Comparison of ENCODE assay signal across 8 mouse cellular contexts in the genomic region with DNA sequence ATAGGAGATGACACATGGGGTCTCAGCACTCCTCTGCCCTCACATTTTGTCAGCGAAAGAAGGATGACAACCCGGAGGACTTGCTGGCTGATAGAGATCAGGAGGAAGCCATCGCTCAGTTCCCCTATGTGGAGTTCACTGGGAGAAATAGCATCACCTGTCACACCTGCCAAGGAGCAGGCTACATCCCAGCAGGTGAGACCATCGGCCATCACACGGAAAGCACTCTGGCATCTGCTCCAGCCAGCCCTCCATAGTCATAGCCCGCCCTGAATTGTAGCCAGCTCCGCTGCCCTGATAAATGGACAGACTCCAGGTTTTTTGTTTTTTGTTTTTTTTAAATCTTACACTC. TPM values are rescaled to one million over a fixed set of nuclear protein-coding genes. Genes with fewer than 3 reads are reported as not detected.
DNase-seq lines count a peak whose midpoint lies in the region; ATAC-seq and TF ChIP-seq lines count a peak whose summit lies in the region.

No protein-coding gene starts in this region.

- peak overlapping the region; percentile 76 for H3K4me2 ChIP-seq in embryonic facial prominence, embryonic 13.5 days
- H3K4me2 ChIP-seq in limb, embryonic 12.5 days = peak overlapping the region; percentile 80
- peak overlapping the region; percentile 83 for H3K4me2 ChIP-seq in stomach, embryonic 16.5 days (ENCODE audit: low read depth, low read length)

- no peaks in the 10 kb centered on the region for H3K27me3 ChIP-seq in spleen, adult 2 months (ENCODE audit: control insufficient read depth, insufficient read depth, low read length)
- H3K27me3 ChIP-seq in embryonic facial prominence, embryonic 13.5 days = no peaks in the 10 kb centered on the region
- no peaks in the 10 kb centered on the region for H3K27me3 ChIP-seq in limb, embryonic 12.5 days
- H3K27me3 ChIP-seq in stomach, embryonic 16.5 days (ENCODE audit: control insufficient read depth, insufficient read depth, low read length) = no peaks in the 10 kb centered on the region

- DNase-seq in spleen, adult 2 months (ENCODE audit: low read depth in 1 of 2, low spot score in 2 of 2) = no peak
- no peak for DNase-seq in spleen, postnatal 14 days (ENCODE audit: low spot score in 2 of 2)
- no peak for DNase-seq in ovary, postnatal 14 days (ENCODE audit: low spot score)
- no peak for DNase-seq in urinary bladder, postnatal 25 days (ENCODE audit: low spot score)

- H3K4me1 ChIP-seq in spleen, adult 2 months (ENCODE audit: control insufficient read depth, insufficient read depth, insufficient read length) = peaks cover 4% of the 10 kb centered on the region; the same call in 1 of the 2 replicates
- H3K4me1 ChIP-seq in embryonic facial prominence, embryonic 13.5 days = peaks cover 5% of the 10 kb centered on the region
- peaks cover 6% of the 10 kb centered on the region for H3K4me1 ChIP-seq in limb, embryonic 12.5 days (replicated peaks)
- H3K4me1 ChIP-seq in stomach, embryonic 16.5 days (ENCODE audit: control insufficient read depth, insufficient read depth, low read length) = no peaks in the 10 kb centered on the region

- H3K9ac ChIP-seq in embryonic facial prominence, embryonic 13.5 days = peak overlapping the region; percentile 78
- H3K9ac ChIP-seq in limb, embryonic 12.5 days (replicated peaks) = peak overlapping the region; percentile 70
- H3K9ac ChIP-seq in stomach, embryonic 16.5 days (ENCODE audit: low read length) = peak overlapping the region; percentile 85

- no peak for TF ChIP-seq POLR2A in spleen, adult 2 months (IDR thresholded peaks at IDR 0.05; ENCODE audit: low read depth, low read length)

- H3K4me3 ChIP-seq in spleen, adult 2 months (ENCODE audit: extremely low read depth, insufficient read depth, insufficient read length) = peak overlapping the region; percentile 97; the same call in 1 of the 2 replicates
- H3K4me3 ChIP-seq in embryonic facial prominence, embryonic 13.5 days = peak overlapping the region; percentile 66
- peak overlapping the region; percentile 58 for H3K4me3 ChIP-seq in limb, embryonic 12.5 days (replicated peaks)
- peak overlapping the region; percentile 69 for H3K4me3 ChIP-seq in stomach, embryonic 16.5 days (replicated peaks; ENCODE audit: low read length)

- no peak for ATAC-seq in embryonic facial prominence, embryonic 13.5 days (ENCODE audit: insufficient number of reproducible peaks, insufficient read depth, low FRiP score, low TSS enrichment, low read depth)
- ATAC-seq in limb, embryonic 12.5 days (ENCODE audit: insufficient number of reproducible peaks, insufficient read depth, low FRiP score, low TSS enrichment, low read depth) = peak; percentile 54
- ATAC-seq in stomach, embryonic 16.5 days (ENCODE audit: insufficient read depth, low FRiP score) = no peak
- no peak for ATAC-seq in CD4-positive, CD25-positive, alpha-beta regulatory T cell, adult 4 months

- WGBS in spleen, adult 2 months = 52% methylated on average over 7 of the region's 7 CpGs
- WGBS in embryonic facial prominence, embryonic 13.5 days = 24% methylated on average over 7 of the region's 7 CpGs
- 23% methylated on average over 7 of the region's 7 CpGs for WGBS in limb, embryonic 12.5 days
- WGBS in stomach, embryonic 16.5 days = 25% methylated on average over 7 of the region's 7 CpGs

- H3K9me3 ChIP-seq in embryonic facial prominence, embryonic 13.5 days = no peaks in the 10 kb centered on the region
- H3K9me3 ChIP-seq in limb, embryonic 12.5 days = no peaks in the 10 kb centered on the region
- no peaks in the 10 kb centered on the region for H3K9me3 ChIP-seq in stomach, embryonic 16.5 days (replicated peaks; ENCODE audit: control insufficient read depth, low read length)

- H3K27ac ChIP-seq in spleen, adult 2 months (ENCODE audit: insufficient read depth, low read length) = no peak overlapping the region
- H3K27ac ChIP-seq in embryonic facial prominence, embryonic 13.5 days = peak overlapping the region; percentile 62; the same call in 1 of the 2 replicates
- H3K27ac ChIP-seq in limb, embryonic 12.5 days = peak overlapping the region; percentile 80; the same call in 1 of the 2 replicates
- H3K27ac ChIP-seq in stomach, embryonic 16.5 days (ENCODE audit: low read length) = no peak overlapping the region; the same call in 1 of the 2 replicates

- no peaks in the 10 kb centered on the region for H3K36me3 ChIP-seq in spleen, adult 2 months (ENCODE audit: control insufficient read depth, insufficient read depth, low read length)
- 0 out of 2 replicates have a peak, but pooled peaks cover 3% of the 10 kb centered on the region for H3K36me3 ChIP-seq in embryonic facial prominence, embryonic 13.5 days
- H3K36me3 ChIP-seq in limb, embryonic 12.5 days = no peaks in the 10 kb centered on the region
- H3K36me3 ChIP-seq in stomach, embryonic 16.5 days (ENCODE audit: control insufficient read depth, insufficient read depth, low read length) = no peaks in the 10 kb centered on the region

- no peak for TF ChIP-seq CTCF in spleen, adult 2 months (IDR thresholded peaks at IDR 0.05; ENCODE audit: extremely low read depth, insufficient read depth, insufficient read length, insufficient replicate concordance)

RNA-seq across cellular contexts. Expression of a gene that starts 0.8 kb away (rescaled TPM):
- polyA plus RNA-seq in spleen, adult 2 months (2012; rRNA removed) = 17.2 and 22.9 TPM in 2 replicates
- 37.8 and 38.7 TPM in 2 replicates for polyA plus RNA-seq in embryonic facial prominence, embryonic 13.5 days (2015; fragmentation: Nextera tagmentation; extraction: Ambion mirVana)
- 30.9 and 33.9 TPM in 2 replicates for polyA plus RNA-seq in limb, embryonic 12.5 days (2016; fragmentation: Nextera tagmentation; extraction: Ambion mirVana)
- polyA plus RNA-seq in stomach, embryonic 16.5 days (2015; fragmentation: Nextera tagmentation; extraction: Ambion mirVana) = 43.1 and 45.3 TPM in 2 replicates
- polyA plus RNA-seq in CD4-positive, CD25-positive, alpha-beta regulatory T cell, adult 4 months (2017; shearing (Covaris generic)) = 10 to 100 TPM; 25.3 to 25.8 TPM

RNA-seq across cellular contexts. Expression of a gene that starts 39.7 kb away (rescaled TPM):
- 0.02 TPM in 2 replicates for polyA plus RNA-seq in spleen, adult 2 months (2012; rRNA removed)
- polyA plus RNA-seq in embryonic facial prominence, embryonic 13.5 days (2015; fragmentation: Nextera tagmentation; extraction: Ambion mirVana) = 306 and 385 TPM in 2 replicates
- polyA plus RNA-seq in limb, embryonic 12.5 days (2016; fragmentation: Nextera tagmentation; extraction: Ambion mirVana) = 431 and 545 TPM in 2 replicates
- 0.59 and 0.85 TPM in 2 replicates for polyA plus RNA-seq in stomach, embryonic 16.5 days (2015; fragmentation: Nextera tagmentation; extraction: Ambion mirVana)
- polyA plus RNA-seq in CD4-positive, CD25-positive, alpha-beta regulatory T cell, adult 4 months (2017; shearing (Covaris generic)) = not detected

RNA-seq across cellular contexts. Expression of a gene that starts 54.4 kb away (rescaled TPM):
- polyA plus RNA-seq in spleen, adult 2 months (2012; rRNA removed) = 0.70 and 0.96 TPM in 2 replicates
- polyA plus RNA-seq in embryonic facial prominence, embryonic 13.5 days (2015; fragmentation: Nextera tagmentation; extraction: Ambion mirVana) = 2.3 and 2.8 TPM in 2 replicates
- polyA plus RNA-seq in limb, embryonic 12.5 days (2016; fragmentation: Nextera tagmentation; extraction: Ambion mirVana) = 0.24 and 0.42 TPM in 2 replicates
- 2.3 and 2.5 TPM in 2 replicates for polyA plus RNA-seq in stomach, embryonic 16.5 days (2015; fragmentation: Nextera tagmentation; extraction: Ambion mirVana)
- polyA plus RNA-seq in CD4-positive, CD25-positive, alpha-beta regulatory T cell, adult 4 months (2017; shearing (Covaris generic)) = under 1 TPM; 0.24 to 0.84 TPM

Comparison
In these comparisons a context has a peak if more than half of its experiments do, and no peak if none do; other contexts are left out.
1. H3K27ac ChIP-seq: peak in embryonic facial prominence, embryonic 13.5 days (single experiment) and limb, embryonic 12.5 days (single experiment); none in spleen, adult 2 months (single experiment) and stomach, embryonic 16.5 days (single experiment).
2. RNA of a gene that starts 39.7 kb away (polyA plus RNA-seq): 431 to 545 TPM in limb, embryonic 12.5 days and 306 to 385 TPM in embryonic facial prominence, embryonic 13.5 days; 0.59 to 0.85 TPM in stomach, embryonic 16.5 days, 0.02 TPM in spleen, adult 2 months and not detected in CD4-positive, CD25-positive, alpha-beta regulatory T cell, adult 4 months; every median in the first group is over 100 times any median in the second.
3. Peak in every context shown above with its lines, with median percentiles within 50 percentile points of each other: H3K4me3 ChIP-seq, H3K4me2 ChIP-seq and H3K9ac ChIP-seq.